Mouse (Mus musculus) lung, postnatal 25 days (tissue): ENCODE results near the gene Plekhg5.

Experiments used
- DNase-seq: peaks from one replicate; pipeline ENCODE4 v3.0.0; 2022; ENCODE audit warnings: low spot score

The Plekhg5 gene

GRCm38 (mm10) chr4:152146033-152146827 lies 73.9 kb downstream of the Plekhg5 start:
- no peak for DNase-seq

- no peak for DNase-seq
Measured at GRCm38 (mm10) chr4:152150546-152150945, 78.2 kb downstream of the Plekhg5 start.

GRCm38 (mm10) chr4:152151451-152151965 lies 79.2 kb downstream of the Plekhg5 start:
- DNase-seq: no peak

DNA sequence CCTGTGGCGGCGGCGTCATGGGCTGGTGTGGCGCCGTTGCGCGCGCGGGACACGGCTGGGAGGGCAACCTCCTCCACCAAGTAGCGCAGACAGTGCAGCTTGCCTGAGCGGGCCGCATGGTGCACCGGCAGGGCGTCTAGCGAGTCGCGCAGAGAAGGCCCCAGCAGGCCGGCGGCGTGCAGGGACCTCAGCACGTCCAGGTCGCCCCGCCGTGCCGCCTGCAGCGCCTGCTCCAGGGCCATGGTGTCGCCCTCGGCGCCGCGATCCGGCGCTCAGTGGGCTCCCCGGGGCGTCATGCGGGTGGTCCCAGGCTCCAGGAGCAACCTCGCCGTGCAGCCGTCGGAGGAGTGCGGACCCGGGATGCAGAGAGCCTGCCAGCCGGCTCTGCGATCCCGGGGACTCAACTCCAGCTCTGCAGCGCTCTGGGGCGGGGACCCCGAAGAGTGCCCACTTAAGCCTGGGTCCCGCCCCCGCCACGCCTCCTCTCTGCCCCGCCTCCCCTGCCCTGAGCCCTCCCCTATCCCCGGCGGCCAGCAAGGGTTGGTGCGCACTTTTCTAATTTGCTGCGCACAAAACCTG lies 79.8 kb downstream of the Plekhg5 start, which contains the start of gene Espn:
TSS of gene Espn (minus strand) at position 406 of the 579 bp plus-strand sequence.
- peak; percentile 67 for DNase-seq

DNA sequence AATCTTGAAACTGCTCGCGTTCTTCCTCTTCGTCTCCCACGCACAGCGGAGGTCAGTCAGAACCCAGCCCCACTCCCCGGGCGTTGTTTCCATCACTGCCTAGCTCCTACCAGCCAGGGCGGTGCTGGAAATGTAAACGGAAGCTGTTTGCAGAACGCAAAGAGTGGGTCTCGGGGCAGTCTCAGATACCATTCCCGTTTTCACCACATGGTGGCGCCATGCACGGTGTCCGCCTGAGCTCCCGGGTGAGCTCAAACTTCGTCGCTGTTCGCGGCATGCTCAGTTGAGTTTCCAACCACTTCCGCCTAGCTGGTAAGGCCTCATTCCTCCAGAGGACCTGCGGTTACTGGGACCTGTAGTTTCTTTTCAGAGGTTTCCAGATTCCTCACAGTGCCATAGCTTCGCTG lies 81.5 kb downstream of the Plekhg5 start:
- DNase-seq: peak; percentile 91

DNA sequence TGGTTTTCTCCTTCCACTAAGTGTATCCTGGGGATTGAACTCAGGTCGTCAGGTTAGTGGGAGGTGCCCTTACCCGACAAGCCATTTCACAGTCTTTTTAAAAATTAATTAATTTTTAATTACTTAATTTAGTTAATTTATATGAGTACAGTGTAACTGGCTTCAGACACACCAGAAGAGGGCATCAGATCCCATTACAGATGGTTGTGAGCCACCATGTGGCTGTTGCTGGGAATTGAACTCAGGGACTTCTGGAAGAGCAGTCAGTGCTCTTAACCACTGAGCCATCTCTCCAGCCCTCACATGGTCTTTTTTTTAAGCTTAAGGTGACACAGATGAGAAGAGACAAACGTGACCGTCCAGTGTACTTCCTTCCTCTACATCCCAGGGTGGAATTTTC lies 82.7 kb downstream of the Plekhg5 start:
- no peak for DNase-seq

DNA sequence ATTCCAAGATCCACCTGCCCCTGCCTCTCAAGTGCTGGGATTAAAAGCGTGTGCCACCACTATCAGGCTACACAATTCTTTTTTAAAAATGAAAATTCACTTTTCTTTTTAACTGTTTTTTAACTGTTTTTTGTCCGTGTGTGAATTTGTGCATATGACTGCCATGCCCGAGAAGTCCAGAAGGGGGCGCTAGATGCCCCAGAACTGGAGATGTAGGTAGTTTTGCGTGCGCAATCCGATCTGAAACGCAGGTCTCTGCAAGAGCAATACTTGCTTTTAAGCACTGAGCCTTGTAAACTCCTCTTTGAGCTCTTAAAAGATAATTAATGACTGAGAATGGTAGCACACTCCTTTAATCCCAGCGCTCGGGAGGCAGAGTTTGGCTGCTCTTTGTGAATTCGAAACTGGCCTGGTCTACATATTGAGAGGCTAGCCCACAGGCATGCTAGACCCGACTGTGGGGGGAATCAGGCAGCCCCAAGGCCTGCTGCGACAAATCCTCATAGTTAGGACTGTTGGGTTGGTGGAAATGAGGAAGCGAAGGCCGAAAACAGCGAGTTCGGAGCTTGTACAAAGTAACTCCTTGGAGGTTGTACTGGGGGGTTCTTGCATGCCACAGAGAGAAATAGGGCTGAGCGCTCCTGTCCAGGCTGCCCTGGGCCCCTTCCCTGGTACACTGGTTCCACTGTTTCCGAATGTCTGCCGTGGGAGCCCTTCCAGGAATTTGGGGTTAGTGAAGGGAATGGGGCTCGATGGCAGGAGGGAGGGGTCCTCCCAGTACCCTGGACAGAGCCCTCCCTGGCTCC lies 85.7 kb downstream of the Plekhg5 start:
- no peak for DNase-seq

DNA sequence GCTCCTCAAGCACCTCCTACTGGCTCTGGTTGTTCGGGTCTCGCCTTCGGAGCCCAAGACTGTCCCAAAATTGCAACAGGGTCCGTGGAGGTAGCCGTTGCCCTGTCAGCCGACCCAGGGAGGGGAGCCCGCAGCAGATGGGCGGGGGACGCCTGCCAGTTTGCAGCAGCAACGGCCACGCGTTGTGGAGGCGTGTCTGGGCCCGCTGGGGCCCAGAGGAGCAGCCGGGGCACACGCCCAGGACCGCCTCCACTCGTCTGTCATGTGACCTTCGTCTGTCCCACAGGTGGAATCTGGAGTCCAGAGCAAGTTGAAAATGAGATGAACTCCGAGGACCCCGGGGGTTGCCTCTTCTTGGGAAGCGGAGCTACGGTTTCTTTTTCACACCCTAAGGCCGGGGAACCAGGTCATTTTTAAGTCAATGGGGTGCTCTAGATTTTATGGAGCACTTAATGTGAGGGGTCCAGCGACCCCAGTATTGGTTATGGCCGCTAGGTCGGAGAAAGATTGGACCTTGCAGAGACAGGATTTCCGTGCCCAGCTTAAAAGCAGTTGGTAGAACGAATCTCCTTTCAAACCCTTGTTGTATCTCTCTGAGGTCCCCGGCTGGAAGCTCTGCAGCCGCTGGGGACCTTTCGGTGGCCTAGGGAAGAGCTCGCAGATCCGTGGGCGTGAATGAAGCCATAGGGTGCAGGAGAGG lies 86.4 kb downstream of the Plekhg5 start, which contains the start of gene Hes2:
TSS of gene Hes2 (plus strand) at position 283 of the 700 bp plus-strand sequence.
- DNase-seq: no peak

GRCm38 (mm10) chr4:152159285-152159678 lies 87.0 kb downstream of the Plekhg5 start:
- DNase-seq: no peak

DNA sequence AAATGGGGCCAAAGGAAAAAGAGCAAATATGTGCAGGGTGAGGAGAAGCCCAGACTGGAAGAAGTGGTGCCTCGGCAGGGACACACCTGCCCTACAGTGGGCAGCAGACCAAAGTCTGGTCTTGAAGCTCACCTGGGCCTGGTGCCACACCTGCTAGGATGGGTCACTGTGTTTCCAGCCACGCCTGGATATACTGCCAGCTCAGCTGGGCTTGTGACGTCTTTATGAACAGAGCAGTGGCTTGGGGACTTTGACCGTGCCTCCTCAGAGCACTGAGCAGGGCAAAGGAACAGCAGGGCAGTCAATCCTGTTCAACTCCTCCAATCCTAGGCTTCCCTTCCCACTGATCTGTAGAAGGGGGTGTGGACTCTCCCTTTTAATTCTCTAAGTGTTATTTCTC lies 88.5 kb downstream of the Plekhg5 start:
- DNase-seq: no peak

- no peak for DNase-seq
Measured at GRCm38 (mm10) chr4:152161601-152162000, 89.3 kb downstream of the Plekhg5 start.

DNA sequence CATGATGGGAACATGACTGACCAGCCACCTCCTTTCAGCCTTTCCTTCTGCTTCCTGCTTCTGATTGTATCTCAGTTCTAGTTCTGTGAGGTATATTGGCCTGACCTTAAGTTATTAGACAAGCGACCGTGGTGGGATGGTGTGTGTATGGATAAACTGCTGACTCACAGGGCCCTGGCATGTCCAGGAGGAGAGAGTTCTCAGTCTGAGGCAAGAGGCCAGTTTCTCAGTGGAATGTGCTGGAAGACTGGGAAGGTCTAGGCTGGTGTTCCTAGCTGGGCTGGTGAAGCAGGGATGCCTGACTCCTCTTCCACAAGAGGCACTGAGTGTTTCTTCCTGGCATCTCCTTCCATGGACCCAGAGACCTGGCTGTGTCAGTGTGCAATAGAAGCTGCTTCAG lies 90.5 kb downstream of the Plekhg5 start:
- DNase-seq: no peak
